Mouse (Mus musculus) ES-E14 (cell line): Measurements from ENCODE around the gene Cops4.

Experiments
- CHD2 ChIP-seq: IDR thresholded peaks from 2 replicates; pipeline ENCODE4 v1.6.1; 2014; ENCODE audit warnings: mild to moderate bottlenecking, low read depth, low read length, inconsistent platforms
- HCFC1 ChIP-seq: IDR thresholded peaks from 2 replicates; pipeline ENCODE4 v1.6.1; 2012; ENCODE audit warnings: low read length, inconsistent platforms, borderline replicate concordance; ENCODE audit not compliant: insufficient read depth
- ZNF384 ChIP-seq: IDR thresholded peaks from 2 replicates; pipeline ENCODE4 v1.6.1; 2012; ENCODE audit warnings: low read depth, low read length, inconsistent platforms

DNA sequence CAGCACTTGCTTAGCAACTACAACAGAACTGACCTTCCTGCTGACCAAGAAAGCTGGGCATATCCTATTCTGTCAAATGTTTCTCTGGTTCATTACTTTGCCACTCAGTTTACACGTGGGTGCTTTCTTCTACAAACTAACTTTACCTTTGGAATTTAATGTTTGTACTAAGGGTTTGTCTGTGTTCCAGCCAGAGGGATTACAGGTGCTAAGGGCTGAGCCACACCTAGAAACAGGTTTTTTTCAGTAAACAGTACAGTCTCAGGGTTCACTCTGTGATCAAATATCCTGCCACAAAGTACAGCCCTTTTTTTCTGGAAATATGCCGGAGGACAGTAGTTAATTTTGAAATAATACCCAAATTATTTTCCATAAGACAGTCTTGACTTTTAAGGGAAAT is 30.1 kb downstream of the Cops4 start:
- TF ChIP-seq HCFC1 (no peak), CHD2 (no peak), ZNF384 (no peak)
